Mouse (Mus musculus): ENCODE results near the gene C5ar2. TPM values are rescaled to one million over a fixed set of nuclear protein-coding genes. Genes with fewer than 3 reads are reported as not detected.
A peak's percentile ranks its signal among the peaks of the same experiment; 100 is the strongest.

The C5ar2 gene
- total RNA-seq, 1 experiment from 2014 or later: 1.2 TPM

GRCm38 (mm10) chr7:16208781-16209665 is 34.9 kb downstream of the C5ar2 start:
- ATAC-seq (replicated peaks in 1 of 2; ENCODE audit: insufficient read depth in 1 of 2, low FRiP score in 2 of 2, low TSS enrichment in 1 of 2, low read depth in 1 of 2, poor library complexity in 2 of 2, severe bottlenecking in 2 of 2): no peak

- ATAC-seq (replicated peaks in 1 of 2; ENCODE audit: insufficient read depth in 1 of 2, low FRiP score in 2 of 2, low TSS enrichment in 1 of 2, low read depth in 1 of 2, poor library complexity in 2 of 2, severe bottlenecking in 2 of 2): peak; percentile 12 to 49; a peak in 1 of 4 replicates
Observed at GRCm38 (mm10) chr7:16207496-16207895, 36.5 kb downstream of the C5ar2 start.

GRCm38 (mm10) chr7:16207076-16207475 is 36.9 kb downstream of the C5ar2 start:
- ATAC-seq (replicated peaks in 1 of 2; ENCODE audit: insufficient read depth in 1 of 2, low FRiP score in 2 of 2, low TSS enrichment in 1 of 2, low read depth in 1 of 2, poor library complexity in 2 of 2, severe bottlenecking in 2 of 2): peak; percentile 15 to 18; a peak in 1 of 4 replicates

- ATAC-seq (replicated peaks in 1 of 2; ENCODE audit: insufficient read depth in 1 of 2, low FRiP score in 2 of 2, low TSS enrichment in 1 of 2, low read depth in 1 of 2, poor library complexity in 2 of 2, severe bottlenecking in 2 of 2): no peak; a peak in 1 of 4 replicates
Observed at GRCm38 (mm10) chr7:16204791-16205190, 39.2 kb downstream of the C5ar2 start.

- no peak for ATAC-seq (replicated peaks in 1 of 2; ENCODE audit: insufficient read depth in 1 of 2, low FRiP score in 2 of 2, low TSS enrichment in 1 of 2, low read depth in 1 of 2, poor library complexity in 2 of 2, severe bottlenecking in 2 of 2)
Observed at GRCm38 (mm10) chr7:16203505-16203903, 40.5 kb downstream of the C5ar2 start.

GRCm38 (mm10) chr7:16202756-16203504 is 41.0 kb downstream of the C5ar2 start:
- no peak for ATAC-seq (replicated peaks in 1 of 2; ENCODE audit: insufficient read depth in 1 of 2, low FRiP score in 2 of 2, low TSS enrichment in 1 of 2, low read depth in 1 of 2, poor library complexity in 2 of 2, severe bottlenecking in 2 of 2)

- peak; percentile 62 to 77 for ATAC-seq (replicated peaks in 1 of 2; ENCODE audit: insufficient read depth in 1 of 2, low FRiP score in 2 of 2, low TSS enrichment in 1 of 2, low read depth in 1 of 2, poor library complexity in 2 of 2, severe bottlenecking in 2 of 2)
Observed at GRCm38 (mm10) chr7:16201136-16201535, 42.8 kb downstream of the C5ar2 start.

- no peak for ATAC-seq (replicated peaks in 1 of 2; ENCODE audit: insufficient read depth in 1 of 2, low FRiP score in 2 of 2, low TSS enrichment in 1 of 2, low read depth in 1 of 2, poor library complexity in 2 of 2, severe bottlenecking in 2 of 2)
Observed at GRCm38 (mm10) chr7:16198540-16198939, 45.4 kb downstream of the C5ar2 start.

- ATAC-seq (replicated peaks in 1 of 2; ENCODE audit: insufficient read depth in 1 of 2, low FRiP score in 2 of 2, low TSS enrichment in 1 of 2, low read depth in 1 of 2, poor library complexity in 2 of 2, severe bottlenecking in 2 of 2): peak; percentile 34 to 46
Observed at GRCm38 (mm10) chr7:16197166-16197565, 46.8 kb downstream of the C5ar2 start.

- ATAC-seq (replicated peaks in 1 of 2; ENCODE audit: insufficient read depth in 1 of 2, low FRiP score in 2 of 2, low TSS enrichment in 1 of 2, low read depth in 1 of 2, poor library complexity in 2 of 2, severe bottlenecking in 2 of 2): no peak
Observed at GRCm38 (mm10) chr7:16196616-16197015, 47.3 kb downstream of the C5ar2 start.

GRCm38 (mm10) chr7:16193702-16194101 is 50.3 kb downstream of the C5ar2 start:
- peak; percentile 37; a peak in 1 of 4 replicates for ATAC-seq (replicated peaks in 1 of 2; ENCODE audit: insufficient read depth in 1 of 2, low FRiP score in 2 of 2, low TSS enrichment in 1 of 2, low read depth in 1 of 2, poor library complexity in 2 of 2, severe bottlenecking in 2 of 2)

GRCm38 (mm10) chr7:16192315-16192714 is 51.6 kb downstream of the C5ar2 start:
- ATAC-seq (replicated peaks in 1 of 2; ENCODE audit: insufficient read depth in 1 of 2, low FRiP score in 2 of 2, low TSS enrichment in 1 of 2, low read depth in 1 of 2, poor library complexity in 2 of 2, severe bottlenecking in 2 of 2): peak; percentile 42 to 68; a peak in 2 of 4 replicates

- no peak for ATAC-seq (replicated peaks in 1 of 2; ENCODE audit: insufficient read depth in 1 of 2, low FRiP score in 2 of 2, low TSS enrichment in 1 of 2, low read depth in 1 of 2, poor library complexity in 2 of 2, severe bottlenecking in 2 of 2)
Observed at GRCm38 (mm10) chr7:16187494-16187893, 56.5 kb downstream of the C5ar2 start.

Other genes starting within 250 kb of the C5ar2 start
- 1.0 and 1.2 TPM in 2 replicates for gene Bicra, start 196.2 kb downstream of the C5ar2 start, total RNA-seq (2017)
- gene Zfp541, start 182.3 kb downstream of the C5ar2 start, total RNA-seq (2017): not detected in 2 replicates
- gene Napa, start 145.7 kb downstream of the C5ar2 start, total RNA-seq (2017): 44.4 and 53.9 TPM in 2 replicates
- 13.8 and 14.8 TPM in 2 replicates for gene Kptn, start 124.3 kb downstream of the C5ar2 start, total RNA-seq (2017)
- gene Slc8a2, start 114.3 kb downstream of the C5ar2 start, total RNA-seq (2017): not detected in 2 replicates
- 1.6 and 3.4 TPM in 2 replicates for gene Meis3, start 69.1 kb downstream of the C5ar2 start, total RNA-seq (2017)
- gene Dhx34, start 22.1 kb downstream of the C5ar2 start, total RNA-seq (2017): 8.8 and 9.7 TPM in 2 replicates
- 4.1 and 5.1 TPM in 2 replicates for gene C5ar1, start 15.4 kb upstream of the C5ar2 start, total RNA-seq (2017)
- 14.0 and 14.3 TPM in 2 replicates for gene Inafm1, start 29.5 kb upstream of the C5ar2 start, total RNA-seq (2017)
- gene Ccdc9, start 42.6 kb upstream of the C5ar2 start, total RNA-seq (2017): 80.8 and 153 TPM in 2 replicates
- gene Bbc3, start 64.2 kb upstream of the C5ar2 start, total RNA-seq (2017): 1.8 and 4.1 TPM in 2 replicates
- gene Sae1, start 143.7 kb upstream of the C5ar2 start, total RNA-seq (2017): 316 and 403 TPM in 2 replicates
- gene Zc3h4, start 156.8 kb upstream of the C5ar2 start, total RNA-seq (2017): 38.8 and 53.3 TPM in 2 replicates
- gene Tmem160, start 208.6 kb upstream of the C5ar2 start, total RNA-seq (2017): 6.1 and 11.9 TPM in 2 replicates
- gene Npas1, start 233.6 kb upstream of the C5ar2 start, total RNA-seq (2017): not detected in 2 replicates

Measured in hematopoietic stem cell, adult 5-6 weeks (primary cell).